Mouse (Mus musculus) liver, adult 2 months (tissue): Measurements from ENCODE around the gene Mrpl41. TPM values are rescaled to one million over a fixed set of nuclear protein-coding genes. Genes with fewer than 3 reads are reported as not detected.

Experiments used
- DNase-seq: peaks from one replicate; pipeline ENCODE4 v3.0.0-alpha.2; 2011; ENCODE audit warnings: low read depth, low spot score; ENCODE audit errors: extremely low read depth
- H3K27ac ChIP-seq: fragments of 200-500 bp; replicated peaks from 2 replicates; pipeline ENCODE4 v1.5.1; 2012; ENCODE audit warnings: low read depth, mild to moderate bottlenecking, control low read depth, inconsistent platforms, low read length; ENCODE audit not compliant: insufficient read depth
- H3K27me3 ChIP-seq: fragments of 200-500 bp; 2 replicates; pipeline ENCODE4 v1.6.1; 2012; ENCODE audit warnings: mild to moderate bottlenecking, moderate library complexity, low read length, inconsistent platforms; ENCODE audit not compliant: control insufficient read depth, insufficient read depth
- H3K36me3 ChIP-seq: fragments of 200-500 bp; 2 replicates; pipeline ENCODE4 v1.6.1; 2012; ENCODE audit warnings: low read length, inconsistent platforms; ENCODE audit not compliant: control insufficient read depth, insufficient read depth
- H3K4me1 ChIP-seq: fragments of 200-500 bp; 2 replicates; pipeline ENCODE4 v1.6.1; 2011; ENCODE audit warnings: low read length; ENCODE audit not compliant: control insufficient read depth, insufficient read depth
- H3K4me3 ChIP-seq: fragments of 200-500 bp; 2 replicates; pipeline ENCODE4 v1.5.1; 2011; ENCODE audit warnings: low read depth, mild to moderate bottlenecking, control low read depth, low read length, moderate library complexity; ENCODE audit not compliant: insufficient read depth
- H3K79me2 ChIP-seq: fragments of 200-500 bp; 2 replicates; pipeline ENCODE4 v1.6.1; 2012; ENCODE audit warnings: inconsistent platforms, mild to moderate bottlenecking, low read length, moderate library complexity; ENCODE audit not compliant: control insufficient read depth, insufficient read depth
- H3K9ac ChIP-seq: fragments of 200-500 bp; 2 replicates; pipeline ENCODE4 v1.6.1; 2012; ENCODE audit warnings: low read depth, mild to moderate bottlenecking, control low read depth, inconsistent platforms, low read length
- CTCF ChIP-seq: fragments of 200-500 bp; IDR thresholded peaks from 2 replicates; pipeline ENCODE4 v1.5.1; 2011; ENCODE audit warnings: low read depth, low read length, control low read depth
- POLR2A ChIP-seq: fragments of 200-500 bp; IDR thresholded peaks from 2 replicates; pipeline ENCODE4 v1.6.1; 2011; ENCODE audit warnings: low read length, control low read depth; ENCODE audit not compliant: insufficient read depth; ENCODE audit errors: extremely low read depth
- WGBS: fragments of 180-500 bp; shearing (Covaris S2); methylation state at CpG from one replicate; pipeline ENCODE4 v1.1.7; 2018; 5-methylcytosine and 5-hydroxymethylcytosine counted together
- polyA plus RNA-seq: library from polyadenylated mRNA; depleted of rRNA; stranded (reverse); fragments of >200 nt; gene quantifications from 2 replicates; pipeline ENCODE4 v1.2.3, GENCODE M21; 2012; rRNA removed
- total RNA-seq: library from RNA; depleted of rRNA; stranded (reverse); fragments of >200 nt; gene quantifications from 2 replicates; pipeline ENCODE4 v1.2.3, GENCODE M21; 2014; rRNA removed

Mrpl41 gene
- total RNA-seq = 68.1 and 77.0 TPM in 2 replicates
- polyA plus RNA-seq = 24.4 and 30.1 TPM in 2 replicates

DNA sequence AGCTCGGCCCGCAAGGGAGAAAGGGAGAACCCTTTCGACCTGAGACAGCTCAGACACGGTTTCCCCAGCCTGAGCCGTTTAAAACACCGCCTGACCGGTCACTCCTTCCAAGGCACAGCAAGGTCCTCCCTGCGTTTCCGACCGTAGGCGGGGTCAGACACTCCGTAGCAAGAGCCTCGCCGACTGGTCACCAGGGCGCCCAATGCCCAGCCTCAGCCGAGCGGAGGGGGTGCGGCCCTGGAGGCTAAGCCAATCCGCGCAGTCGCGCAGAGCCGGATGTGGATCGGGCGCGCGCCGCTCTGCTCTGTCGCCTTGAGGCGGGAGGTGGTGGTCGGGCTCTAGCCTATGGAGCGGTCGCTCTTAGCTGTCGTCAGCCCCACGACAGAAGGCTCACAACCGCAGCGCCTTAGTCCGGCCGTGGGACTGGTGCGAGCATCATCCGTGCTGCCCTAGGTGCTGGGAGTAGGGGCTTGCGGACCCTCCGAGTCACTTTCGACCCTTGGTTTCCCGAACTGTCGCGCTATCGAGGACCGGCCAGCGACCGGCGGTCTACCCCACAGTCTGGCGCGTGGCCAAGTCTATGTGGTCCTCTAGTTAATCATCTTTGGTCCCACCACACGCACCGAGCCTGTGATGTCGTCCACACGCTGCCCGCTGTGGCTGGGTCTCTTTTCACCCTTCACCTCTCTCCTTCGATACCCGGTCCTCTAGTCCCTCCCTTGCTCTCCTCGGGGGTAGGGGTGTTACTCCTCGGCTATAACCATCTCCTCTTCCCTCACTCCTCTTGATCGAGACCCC is at the start of gene Mrpl41:
TSS of gene Mrpl41 (minus strand) at position 193 of the 798 bp plus-strand sequence.
- H3K27ac ChIP-seq = peak within 1 kb of the TSS; percentile 96
- WGBS = under 1% methylated on average over 64 of the region's 64 CpGs
- peak; percentile 92 for DNase-seq
- no peaks in the 10 kb centered on the region for H3K36me3 ChIP-seq
- H3K9ac ChIP-seq = peak within 1 kb of the TSS; percentile 83
- H3K4me1 ChIP-seq = peaks cover 4% of the 10 kb centered on the region
- 0 out of 2 replicates have a peak, but pooled peaks cover 3% of the 10 kb centered on the region for H3K79me2 ChIP-seq
- no peaks in the 10 kb centered on the region for H3K27me3 ChIP-seq
- peak within 1 kb of the TSS; percentile 78 for H3K4me3 ChIP-seq
- TF ChIP-seq CTCF (no peak), POLR2A (peak; percentile 93)

GRCm38 (mm10) chr2:25022678-25023077 is 47.8 kb upstream of the Mrpl41 start:
- TF ChIP-seq POLR2A = no peak
- no peak for TF ChIP-seq CTCF
- H3K27ac ChIP-seq = no peak overlapping the region
- no peaks in the 10 kb centered on the region for H3K79me2 ChIP-seq
- no peak overlapping the region for H3K9ac ChIP-seq
- H3K27me3 ChIP-seq = no peaks in the 10 kb centered on the region
- 100% methylated on average over 1 of the region's 1 CpGs for WGBS
- peak; percentile 8 for DNase-seq
- no peak overlapping the region for H3K4me3 ChIP-seq
- no peaks in the 10 kb centered on the region for H3K4me1 ChIP-seq
- H3K36me3 ChIP-seq = peaks cover 25% of the 10 kb centered on the region

DNA sequence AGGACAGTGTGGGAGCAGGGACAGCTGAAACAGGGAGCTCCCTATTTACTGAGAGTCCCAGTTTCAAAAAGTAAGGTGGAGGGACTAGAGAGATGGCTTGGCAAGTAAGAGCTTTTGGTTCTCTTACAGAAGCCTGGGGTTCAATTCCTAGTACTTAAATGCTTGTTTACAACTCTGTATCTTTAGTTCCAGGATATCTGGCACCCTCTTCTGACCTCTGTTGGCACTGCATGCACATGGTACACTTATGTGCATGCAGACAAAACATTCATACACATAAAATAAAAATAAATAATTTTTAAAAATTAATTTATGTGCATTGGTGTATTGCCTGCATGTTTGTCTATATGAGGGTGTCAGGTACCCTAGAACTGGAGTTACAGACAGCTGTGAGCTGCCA is 33.4 kb upstream of the Mrpl41 start:
- no peak overlapping the region for H3K9ac ChIP-seq
- no peak for TF ChIP-seq POLR2A
- no peak for TF ChIP-seq CTCF
- peaks cover 15% of the 10 kb centered on the region for H3K36me3 ChIP-seq
- no peak overlapping the region for H3K4me3 ChIP-seq
- DNase-seq = peak; percentile 10
- H3K4me1 ChIP-seq = no peaks in the 10 kb centered on the region
- H3K79me2 ChIP-seq = no peaks in the 10 kb centered on the region
- no peak overlapping the region for H3K27ac ChIP-seq
- no peaks in the 10 kb centered on the region for H3K27me3 ChIP-seq

- H3K79me2 ChIP-seq = no peaks in the 10 kb centered on the region
- H3K4me3 ChIP-seq = no peak overlapping the region
- 83% methylated on average over 1 of the region's 1 CpGs for WGBS
- no peaks in the 10 kb centered on the region for H3K27me3 ChIP-seq
- DNase-seq = no peak
- H3K27ac ChIP-seq = no peak overlapping the region
- H3K9ac ChIP-seq = no peak overlapping the region
- TF ChIP-seq POLR2A (no peak), CTCF (no peak)
- peaks cover 18% of the 10 kb centered on the region for H3K36me3 ChIP-seq
- no peaks in the 10 kb centered on the region for H3K4me1 ChIP-seq
Measured at GRCm38 (mm10) chr2:25006767-25007166, 31.9 kb upstream of the Mrpl41 start.

- peaks cover 16% of the 10 kb centered on the region for H3K36me3 ChIP-seq
- H3K27me3 ChIP-seq = no peaks in the 10 kb centered on the region
- H3K79me2 ChIP-seq = no peaks in the 10 kb centered on the region
- DNase-seq = no peak
- WGBS = 92% methylated on average over 9 of the region's 9 CpGs
- no peak overlapping the region for H3K27ac ChIP-seq
- H3K4me1 ChIP-seq = no peaks in the 10 kb centered on the region
- H3K9ac ChIP-seq = no peak overlapping the region
- no peak for TF ChIP-seq POLR2A
- TF ChIP-seq CTCF = no peak
- no peak overlapping the region for H3K4me3 ChIP-seq
Measured at GRCm38 (mm10) chr2:25003946-25004786, 29.3 kb upstream of the Mrpl41 start.
